Mouse (Mus musculus): ENCODE results near the gene Grid1. TPM values are rescaled to one million over a fixed set of nuclear protein-coding genes. Genes with fewer than 3 reads are reported as not detected.

Gene Grid1
- polyA plus RNA-seq, 1 experiment from 2014 or later: 0.23 TPM

- Histone ChIP-seq H3K36me3 (no peaks in the 10 kb centered on the region), H3K9ac (no peak overlapping the region), H3K4me1 (no peaks in the 10 kb centered on the region), H3K9me3 (replicated peaks) (no peaks in the 10 kb centered on the region), H3K4me3 (no peak overlapping the region), H3K27me3 (replicated peaks) (no peaks in the 10 kb centered on the region), H3K27ac (no peak overlapping the region), H3K4me2 (no peak overlapping the region)
- no peak for ATAC-seq
- WGBS (ENCODE audit: insufficient replicate concordance): 56% methylated on average over 5 of the region's 5 CpGs
Measured at GRCm38 (mm10) chr14:35044268-35044667, 224.4 kb downstream of the Grid1 start.

GRCm38 (mm10) chr14:35044918-35045698 is 225.2 kb downstream of the Grid1 start:
- 71% methylated on average over 10 of the region's 10 CpGs for WGBS (ENCODE audit: insufficient replicate concordance)
- Histone ChIP-seq H3K4me1 (no peaks in the 10 kb centered on the region), H3K9ac (no peak overlapping the region), H3K36me3 (no peaks in the 10 kb centered on the region), H3K27ac (no peak overlapping the region), H3K4me2 (no peak overlapping the region), H3K27me3 (replicated peaks) (no peaks in the 10 kb centered on the region), H3K9me3 (replicated peaks) (no peaks in the 10 kb centered on the region), H3K4me3 (no peak overlapping the region)
- ATAC-seq: no peak

GRCm38 (mm10) chr14:35049231-35049630 is 229.3 kb downstream of the Grid1 start:
- H3K4me2 ChIP-seq: no peak overlapping the region
- H3K27me3 ChIP-seq (replicated peaks): no peaks in the 10 kb centered on the region
- no peak overlapping the region for H3K27ac ChIP-seq
- no peaks in the 10 kb centered on the region for H3K36me3 ChIP-seq
- H3K9ac ChIP-seq: no peak overlapping the region
- H3K9me3 ChIP-seq (replicated peaks): no peaks in the 10 kb centered on the region
- no peak for ATAC-seq
- H3K4me3 ChIP-seq: no peak overlapping the region
- 56% methylated on average over 8 of the region's 8 CpGs for WGBS (ENCODE audit: insufficient replicate concordance)
- H3K4me1 ChIP-seq: no peaks in the 10 kb centered on the region

GRCm38 (mm10) chr14:35054139-35054538 is 234.2 kb downstream of the Grid1 start:
- ATAC-seq: no peak
- Histone ChIP-seq H3K27me3 (replicated peaks) (no peaks in the 10 kb centered on the region), H3K9ac (no peak overlapping the region), H3K27ac (no peak overlapping the region), H3K4me2 (no peak overlapping the region), H3K9me3 (replicated peaks) (no peaks in the 10 kb centered on the region), H3K4me1 (no peaks in the 10 kb centered on the region), H3K4me3 (no peak overlapping the region), H3K36me3 (no peaks in the 10 kb centered on the region)
- WGBS (ENCODE audit: insufficient replicate concordance): 63% methylated on average over 3 of the region's 3 CpGs

- H3K4me3 ChIP-seq: no peak overlapping the region
- no peak for ATAC-seq
- H3K4me1 ChIP-seq: no peaks in the 10 kb centered on the region
- 58% methylated on average over 6 of the region's 6 CpGs for WGBS (ENCODE audit: insufficient replicate concordance)
- no peaks in the 10 kb centered on the region for H3K9me3 ChIP-seq (replicated peaks)
- no peaks in the 10 kb centered on the region for H3K36me3 ChIP-seq
- H3K4me2 ChIP-seq: no peak overlapping the region
- no peak overlapping the region for H3K9ac ChIP-seq
- H3K27ac ChIP-seq: no peak overlapping the region
- H3K27me3 ChIP-seq (replicated peaks): no peaks in the 10 kb centered on the region
Measured at GRCm38 (mm10) chr14:35074636-35075035, 254.7 kb downstream of the Grid1 start.

- 74% methylated on average over 1 of the region's 1 CpGs for WGBS (ENCODE audit: insufficient replicate concordance)
Measured at GRCm38 (mm10) chr14:35079954-35080353, 260.0 kb downstream of the Grid1 start.

GRCm38 (mm10) chr14:35092646-35093045 is 272.7 kb downstream of the Grid1 start:
- no peak overlapping the region for H3K9ac ChIP-seq
- H3K9me3 ChIP-seq (replicated peaks): no peaks in the 10 kb centered on the region
- H3K27ac ChIP-seq: no peak overlapping the region
- no peak overlapping the region for H3K4me2 ChIP-seq
- H3K36me3 ChIP-seq: no peaks in the 10 kb centered on the region
- 65% methylated on average over 4 of the region's 4 CpGs for WGBS (ENCODE audit: insufficient replicate concordance)
- ATAC-seq: no peak
- no peak overlapping the region for H3K4me3 ChIP-seq
- H3K4me1 ChIP-seq: no peaks in the 10 kb centered on the region
- no peaks in the 10 kb centered on the region for H3K27me3 ChIP-seq (replicated peaks)

More at GRCm38 (mm10) chr14:35079954-35080353, 260.0 kb downstream of the Grid1 start:
- no peak overlapping the region for H3K4me3 ChIP-seq
- H3K36me3 ChIP-seq: no peaks in the 10 kb centered on the region
- H3K27me3 ChIP-seq (replicated peaks): no peaks in the 10 kb centered on the region
- H3K27ac ChIP-seq: no peak overlapping the region
- H3K9me3 ChIP-seq (replicated peaks): no peaks in the 10 kb centered on the region
- H3K9ac ChIP-seq: no peak overlapping the region
- H3K4me2 ChIP-seq: no peak overlapping the region
- no peaks in the 10 kb centered on the region for H3K4me1 ChIP-seq
- ATAC-seq: no peak

GRCm38 (mm10) chr14:35093561-35094186 is 273.8 kb downstream of the Grid1 start:
- 57% methylated on average over 6 of the region's 6 CpGs for WGBS (ENCODE audit: insufficient replicate concordance)
- no peak overlapping the region for H3K9ac ChIP-seq
- no peaks in the 10 kb centered on the region for H3K9me3 ChIP-seq (replicated peaks)
- H3K27me3 ChIP-seq (replicated peaks): no peaks in the 10 kb centered on the region
- no peak overlapping the region for H3K4me2 ChIP-seq
- H3K27ac ChIP-seq: no peak overlapping the region
- H3K36me3 ChIP-seq: no peaks in the 10 kb centered on the region
- H3K4me1 ChIP-seq: no peaks in the 10 kb centered on the region
- no peak overlapping the region for H3K4me3 ChIP-seq
- no peak for ATAC-seq

GRCm38 (mm10) chr14:35095506-35096059 is 275.7 kb downstream of the Grid1 start:
- Histone ChIP-seq H3K4me1 (no peaks in the 10 kb centered on the region), H3K36me3 (no peaks in the 10 kb centered on the region), H3K9me3 (replicated peaks) (no peaks in the 10 kb centered on the region), H3K27me3 (replicated peaks) (no peaks in the 10 kb centered on the region), H3K9ac (no peak overlapping the region), H3K4me3 (no peak overlapping the region), H3K4me2 (no peak overlapping the region), H3K27ac (no peak overlapping the region)
- 26% methylated on average over 9 of the region's 9 CpGs for WGBS (ENCODE audit: insufficient replicate concordance)
- no peak for ATAC-seq

- 45% methylated on average over 4 of the region's 4 CpGs for WGBS (ENCODE audit: insufficient replicate concordance)
Measured at GRCm38 (mm10) chr14:35096085-35096484, 276.2 kb downstream of the Grid1 start.

GRCm38 (mm10) chr14:35097166-35097565 is 277.3 kb downstream of the Grid1 start:
- no peak overlapping the region for H3K4me2 ChIP-seq
- H3K27me3 ChIP-seq (replicated peaks): no peaks in the 10 kb centered on the region
- no peaks in the 10 kb centered on the region for H3K9me3 ChIP-seq (replicated peaks)
- H3K4me1 ChIP-seq: no peaks in the 10 kb centered on the region
- no peaks in the 10 kb centered on the region for H3K36me3 ChIP-seq
- WGBS (ENCODE audit: insufficient replicate concordance): 61% methylated on average over 5 of the region's 5 CpGs
- ATAC-seq: no peak
- no peak overlapping the region for H3K27ac ChIP-seq
- no peak overlapping the region for H3K9ac ChIP-seq
- no peak overlapping the region for H3K4me3 ChIP-seq

More at GRCm38 (mm10) chr14:35096085-35096484, 276.2 kb downstream of the Grid1 start:
- no peak overlapping the region for H3K4me3 ChIP-seq
- no peak overlapping the region for H3K4me2 ChIP-seq
- no peaks in the 10 kb centered on the region for H3K4me1 ChIP-seq
- no peaks in the 10 kb centered on the region for H3K9me3 ChIP-seq (replicated peaks)
- no peak overlapping the region for H3K9ac ChIP-seq
- H3K27ac ChIP-seq: no peak overlapping the region
- no peaks in the 10 kb centered on the region for H3K36me3 ChIP-seq
- no peak for ATAC-seq
- H3K27me3 ChIP-seq (replicated peaks): no peaks in the 10 kb centered on the region

- Histone ChIP-seq H3K4me3 (no peak overlapping the region), H3K27me3 (replicated peaks) (no peaks in the 10 kb centered on the region), H3K36me3 (no peaks in the 10 kb centered on the region), H3K9ac (no peak overlapping the region), H3K4me2 (no peak overlapping the region), H3K4me1 (no peaks in the 10 kb centered on the region), H3K9me3 (replicated peaks) (no peaks in the 10 kb centered on the region), H3K27ac (no peak overlapping the region)
- WGBS (ENCODE audit: insufficient replicate concordance): 59% methylated on average over 5 of the region's 5 CpGs
- no peak for ATAC-seq
Measured at GRCm38 (mm10) chr14:35103639-35104210, 283.8 kb downstream of the Grid1 start.

All from liver, embryonic 12.5 days (tissue).